Mouse (Mus musculus) hindbrain, postnatal 0 days (tissue): ENCODE measurements around the gene Tmem9. TPM values are rescaled to one million over a fixed set of nuclear protein-coding genes. Genes with fewer than 3 reads are reported as not detected.

Experiments used
- ATAC-seq: fragments of 200-750 bp; cut with Nextera tagmentation; 2 replicates; pipeline ENCODE4 v1.8.0; 2017; ENCODE audit warnings: mild to moderate bottlenecking, moderate TSS enrichment, moderate library complexity
- DNase-seq: peaks from one replicate; pipeline ENCODE4 v3.0.0-alpha.2; 2015; ENCODE audit warnings: low spot score
- H3K27ac ChIP-seq: fragments of 300-500 bp; sonication (generic); 2 replicates; pipeline ENCODE4 v1.5.1; 2014; ENCODE audit warnings: mild to moderate bottlenecking
- H3K27me3 ChIP-seq: fragments of 300-500 bp; sonication (generic); 2 replicates; pipeline ENCODE4 v1.6.1; 2014; ENCODE audit warnings: low read length, mixed read lengths; ENCODE audit not compliant: insufficient read depth
- H3K36me3 ChIP-seq: fragments of 300-500 bp; sonication (generic); 2 replicates; pipeline ENCODE4 v1.6.1; 2014; ENCODE audit warnings: low read length, mixed read lengths; ENCODE audit not compliant: insufficient read depth
- H3K4me1 ChIP-seq: fragments of 300-500 bp; sonication (generic); 2 replicates; pipeline ENCODE4 v1.6.1; 2014; ENCODE audit warnings: antibody characterized with exemption, low read length, mixed read lengths; ENCODE audit not compliant: insufficient read depth
- H3K4me2 ChIP-seq: fragments of 300-500 bp; sonication (generic); 2 replicates; pipeline ENCODE4 v1.6.1; 2014; ENCODE audit warnings: low read depth, mild to moderate bottlenecking, low read length, moderate library complexity, mixed read lengths
- H3K4me3 ChIP-seq: fragments of 300-500 bp; sonication (generic); 2 replicates; pipeline ENCODE4 v1.5.1; 2014; ENCODE audit warnings: low read length
- H3K9ac ChIP-seq: fragments of 300-500 bp; sonication (generic); replicated peaks from 2 replicates; pipeline ENCODE4 v1.6.1; 2014; ENCODE audit warnings: mild to moderate bottlenecking, low read length, moderate library complexity, mixed read lengths
- H3K9me3 ChIP-seq: fragments of 300-500 bp; sonication (generic); 2 replicates; pipeline ENCODE4 v1.6.1; 2016; ENCODE audit warnings: low read length, mixed read lengths
- CTCF ChIP-seq: IDR thresholded peaks from 2 replicates; pipeline ENCODE4 v1.5.1; 2016; ENCODE audit warnings: antibody characterized with exemption, control low read depth, low read depth
- WGBS: fragments of 180-500 bp; shearing (Covaris S2); extraction: QIAGEN DNeasy Blood & Tissue Kit; methylation state at CpG from one replicate; pipeline ENCODE4 v1.1.7; 2014; 5-methylcytosine and 5-hydroxymethylcytosine counted together
- polyA plus RNA-seq: library from polyadenylated mRNA; unstranded; fragments of >200 nt; fragmentation: Nextera tagmentation; extraction: Ambion mirVana; gene quantifications from 2 replicates; pipeline ENCODE4 v1.2.1, GENCODE M21; 2015
- total RNA-seq: library from RNA; depleted of rRNA; stranded (reverse); fragments of >200 nt; gene quantifications from 2 replicates; pipeline ENCODE4 v1.2.3, GENCODE M21; 2014; rRNA removed

Gene Tmem9
- total RNA-seq (152 and 166 TPM in 2 replicates), polyA plus RNA-seq (195 and 196 TPM in 2 replicates)

- peak within 1 kb of the TSS; percentile 38 for H3K4me3 ChIP-seq
- peak; percentile 75 for DNase-seq
- peak; percentile 92 for ATAC-seq
- no peak within 1 kb of the TSS for H3K27ac ChIP-seq
- peak within 1 kb of the TSS; percentile 81 for H3K4me2 ChIP-seq
- peak within 1 kb of the TSS; percentile 39 for H3K9ac ChIP-seq
- no peaks in the 10 kb centered on the region for H3K9me3 ChIP-seq
- no peak for TF ChIP-seq CTCF
- no peaks in the 10 kb centered on the region for H3K27me3 ChIP-seq
- no peaks in the 10 kb centered on the region for H3K36me3 ChIP-seq
- peaks cover 7% of the 10 kb centered on the region; the same call in 1 of the 2 replicates for H3K4me1 ChIP-seq
- 4% methylated on average over 37 of the region's 37 CpGs for WGBS
Observed at GRCm38 (mm10) chr1:136007211-136008158, at the start of gene Tmem9. Tmem9 (plus strand) TSS chr1:136008150.

GRCm38 (mm10) chr1:135958483-135958882 is 49.5 kb upstream of the Tmem9 start:
- Histone ChIP-seq H3K4me1 (no peaks in the 10 kb centered on the region), H3K4me3 (no peak overlapping the region), H3K27me3 (no peaks in the 10 kb centered on the region), H3K9ac (no peak overlapping the region), H3K27ac (no peak overlapping the region), H3K36me3 (no peaks in the 10 kb centered on the region), H3K4me2 (no peak overlapping the region), H3K9me3 (no peaks in the 10 kb centered on the region)
- peak; percentile 88 for TF ChIP-seq CTCF
- DNase-seq (peak; percentile 78), ATAC-seq (peak; percentile 50)
- 48% methylated on average over 4 of the region's 4 CpGs for WGBS

- Histone ChIP-seq H3K4me3 (no peak overlapping the region), H3K4me1 (no peaks in the 10 kb centered on the region), H3K9me3 (no peaks in the 10 kb centered on the region), H3K4me2 (no peak overlapping the region), H3K27ac (no peak overlapping the region), H3K27me3 (no peaks in the 10 kb centered on the region), H3K36me3 (no peaks in the 10 kb centered on the region), H3K9ac (no peak overlapping the region)
- ATAC-seq, result no peak
- TF ChIP-seq CTCF, result no peak
- DNase-seq, result no peak
- 56% methylated on average over 5 of the region's 5 CpGs for WGBS
Observed at GRCm38 (mm10) chr1:135963177-135963576, 44.8 kb upstream of the Tmem9 start.

GRCm38 (mm10) chr1:135964561-135964960 is 43.4 kb upstream of the Tmem9 start:
- no peak overlapping the region for H3K9ac ChIP-seq

GRCm38 (mm10) chr1:135967739-135968138 is 40.2 kb upstream of the Tmem9 start:
- 82% methylated on average over 4 of the region's 4 CpGs for WGBS
- no peak for ATAC-seq
- H3K36me3 ChIP-seq, result no peaks in the 10 kb centered on the region

More at GRCm38 (mm10) chr1:135964561-135964960, 43.4 kb upstream of the Tmem9 start:
- 60% methylated on average over 11 of the region's 11 CpGs for WGBS
- TF ChIP-seq CTCF, result no peak
- no peak overlapping the region for H3K27ac ChIP-seq
- DNase-seq (no peak), ATAC-seq (no peak)
- H3K4me3 ChIP-seq, result no peak overlapping the region
- H3K9me3 ChIP-seq, result no peaks in the 10 kb centered on the region
- no peak overlapping the region for H3K4me2 ChIP-seq
- no peaks in the 10 kb centered on the region for H3K27me3 ChIP-seq
- no peaks in the 10 kb centered on the region for H3K36me3 ChIP-seq
- no peaks in the 10 kb centered on the region for H3K4me1 ChIP-seq

GRCm38 (mm10) chr1:135970486-135970885 is 37.5 kb upstream of the Tmem9 start:
- Histone ChIP-seq H3K4me1 (no peaks in the 10 kb centered on the region), H3K9me3 (no peaks in the 10 kb centered on the region), H3K27ac (no peak overlapping the region), H3K4me3 (no peak overlapping the region), H3K4me2 (no peak overlapping the region), H3K36me3 (no peaks in the 10 kb centered on the region), H3K9ac (no peak overlapping the region), H3K27me3 (no peaks in the 10 kb centered on the region)
- ATAC-seq (no peak), DNase-seq (no peak)
- WGBS, result 50% methylated on average over 2 of the region's 2 CpGs
- no peak for TF ChIP-seq CTCF

More at GRCm38 (mm10) chr1:135967739-135968138, 40.2 kb upstream of the Tmem9 start:
- H3K4me1 ChIP-seq, result no peaks in the 10 kb centered on the region
- no peak overlapping the region for H3K4me2 ChIP-seq
- H3K9me3 ChIP-seq, result no peaks in the 10 kb centered on the region
- no peak for DNase-seq
- H3K27me3 ChIP-seq, result no peaks in the 10 kb centered on the region
- no peak overlapping the region for H3K4me3 ChIP-seq
- H3K27ac ChIP-seq, result no peak overlapping the region
- TF ChIP-seq CTCF, result no peak
- no peak overlapping the region for H3K9ac ChIP-seq

GRCm38 (mm10) chr1:135972576-135972975 is 35.4 kb upstream of the Tmem9 start:
- no peaks in the 10 kb centered on the region for H3K27me3 ChIP-seq
- H3K9me3 ChIP-seq, result no peaks in the 10 kb centered on the region
- no peak overlapping the region for H3K4me2 ChIP-seq
- H3K4me3 ChIP-seq, result no peak overlapping the region
- no peak for ATAC-seq
- H3K36me3 ChIP-seq, result no peaks in the 10 kb centered on the region
- 95% methylated on average over 3 of the region's 3 CpGs for WGBS
- H3K27ac ChIP-seq, result no peak overlapping the region
- DNase-seq, result no peak
- no peak for TF ChIP-seq CTCF
- H3K9ac ChIP-seq, result no peak overlapping the region
- no peaks in the 10 kb centered on the region for H3K4me1 ChIP-seq
